Mouse (Mus musculus) lung, postnatal 0 days (tissue): Measurements from ENCODE around the gene Rep15.

Source experiments
- CTCF ChIP-seq: IDR thresholded peaks from 2 replicates; pipeline ENCODE4 v1.5.1; 2016; ENCODE audit warnings: antibody characterized with exemption, mild to moderate bottlenecking
- EP300 ChIP-seq: IDR thresholded peaks from 2 replicates; pipeline ENCODE4 v1.6.1; 2016; ENCODE audit warnings: antibody characterized with exemption, mild to moderate bottlenecking, control low read depth

GRCm38 (mm10) chr6:147022375-147023132 lies 9.8 kb upstream of the Rep15 start:
- TF ChIP-seq CTCF (no peak), EP300 (no peak)
